Mouse (Mus musculus): ENCODE data around the gene Gns. TPM values are rescaled to one million over a fixed set of nuclear protein-coding genes. Genes with fewer than 3 reads are reported as not detected.

The Gns gene
- polyA plus RNA-seq, 1 experiment from 2014 or later = 35.6 TPM

- Histone ChIP-seq H3K4me3 (no peak overlapping the region), H3K36me3 (peaks cover 77% of the 10 kb centered on the region), H3K27me3 (ENCODE audit: low read depth, poor library complexity, severe bottlenecking) (no peaks in the 10 kb centered on the region), H3K4me1 (peaks cover 3% of the 10 kb centered on the region; the same call in 1 of the 2 replicates), H3K9me3 (replicated peaks) (no peaks in the 10 kb centered on the region), H3K27ac (no peak overlapping the region)
- DNase-seq (ENCODE audit: low spot score) = no peak
- WGBS = 90% methylated on average over 18 of the region's 18 CpGs
Measured at GRCm38 (mm10) chr10:121394789-121395325, 30.0 kb downstream of the Gns start.

DNA sequence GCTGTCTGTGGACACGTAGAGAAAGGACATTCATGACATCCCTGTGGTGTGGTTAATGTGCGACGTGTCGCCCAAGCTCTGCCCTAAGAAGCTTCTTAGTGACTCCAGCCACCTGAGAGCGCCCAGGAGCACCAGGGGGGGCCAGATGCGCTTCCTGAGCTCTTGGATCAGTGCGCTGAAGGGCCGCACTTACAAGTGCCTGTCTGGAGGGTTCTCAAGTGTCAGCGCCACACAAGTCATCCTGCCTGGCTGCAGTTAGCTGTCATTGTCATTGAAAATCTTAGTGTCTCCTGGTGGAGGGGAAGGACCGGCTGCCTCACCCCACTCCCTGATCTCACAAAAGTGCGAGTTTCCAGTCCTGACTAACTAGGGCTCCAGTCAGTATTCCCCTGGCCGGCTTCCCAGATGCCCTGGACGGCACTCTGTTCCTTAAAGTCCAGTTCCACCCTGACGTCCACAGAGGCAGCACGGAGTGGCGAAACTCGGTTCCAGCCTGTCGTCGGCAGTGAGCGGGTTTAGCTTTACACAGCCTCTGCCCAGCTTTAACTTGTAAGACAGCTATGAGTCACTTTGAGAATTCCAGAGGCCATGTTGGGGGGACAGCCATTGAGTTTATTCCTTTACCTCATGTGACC, 30.8 kb downstream of the Gns start:
- Histone ChIP-seq H3K27me3 (ENCODE audit: low read depth, poor library complexity, severe bottlenecking) (no peaks in the 10 kb centered on the region), H3K27ac (no peak overlapping the region; the same call in 1 of the 2 replicates), H3K4me3 (no peak overlapping the region), H3K9me3 (replicated peaks) (no peaks in the 10 kb centered on the region), H3K36me3 (peaks cover 69% of the 10 kb centered on the region), H3K4me1 (peaks cover 3% of the 10 kb centered on the region; the same call in 1 of the 2 replicates)
- DNase-seq (ENCODE audit: low spot score) = no peak
- WGBS = 87% methylated on average over 20 of the region's 20 CpGs

DNA sequence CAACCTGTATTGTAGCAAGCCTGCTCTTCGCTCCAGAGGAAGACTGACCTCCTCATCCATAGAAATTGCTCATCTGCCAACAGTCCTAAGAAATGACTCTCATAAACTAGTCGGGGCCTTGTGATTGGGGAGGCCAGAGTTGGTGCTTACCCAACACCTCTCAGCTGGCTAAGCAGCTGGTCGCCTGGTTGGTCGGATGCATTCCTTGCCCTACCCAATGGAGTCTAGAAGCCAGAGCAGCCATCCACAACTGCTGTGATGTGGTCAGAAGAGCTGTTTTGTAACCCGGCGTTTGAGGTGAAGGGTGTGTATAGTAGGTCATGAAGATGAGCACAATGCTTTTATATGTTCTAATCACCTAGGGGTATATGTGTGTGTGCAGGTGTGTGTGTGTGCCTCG, 33.7 kb downstream of the Gns start:
- peaks cover 43% of the 10 kb centered on the region for H3K36me3 ChIP-seq
- peaks cover 8% of the 10 kb centered on the region for H3K4me1 ChIP-seq
- H3K27me3 ChIP-seq (ENCODE audit: low read depth, poor library complexity, severe bottlenecking) = no peaks in the 10 kb centered on the region
- DNase-seq (ENCODE audit: low spot score) = no peak
- H3K4me3 ChIP-seq = no peak overlapping the region
- 91% methylated on average over 7 of the region's 7 CpGs for WGBS
- no peak overlapping the region for H3K27ac ChIP-seq
- no peaks in the 10 kb centered on the region for H3K9me3 ChIP-seq (replicated peaks)

GRCm38 (mm10) chr10:121401005-121401404, 36.1 kb downstream of the Gns start:
- 79% methylated on average over 7 of the region's 7 CpGs for WGBS
- Histone ChIP-seq H3K27me3 (ENCODE audit: low read depth, poor library complexity, severe bottlenecking) (no peaks in the 10 kb centered on the region), H3K9me3 (replicated peaks) (no peaks in the 10 kb centered on the region)

DNA sequence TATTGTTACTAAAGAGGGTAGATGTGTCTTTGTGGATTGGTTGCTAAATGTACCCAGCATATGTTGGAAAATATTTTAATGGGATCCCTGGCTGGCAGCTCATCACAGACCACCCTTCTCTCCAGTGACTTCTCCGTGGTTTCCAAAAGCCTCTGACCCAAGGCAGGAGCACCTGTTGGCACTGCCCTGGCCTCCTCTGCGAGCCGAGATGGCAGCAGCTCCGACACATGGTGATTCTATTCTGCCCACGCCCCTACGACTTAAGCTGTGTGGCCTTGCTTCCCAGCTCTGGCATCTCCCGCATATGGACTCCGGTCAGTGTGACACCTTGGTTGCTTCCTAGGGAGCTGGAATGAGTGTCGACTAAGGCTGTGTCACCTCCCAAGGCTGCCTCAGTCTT, 38.2 kb downstream of the Gns start:
- H3K4me3 ChIP-seq = no peak overlapping the region
- no peaks in the 10 kb centered on the region for H3K9me3 ChIP-seq (replicated peaks)
- H3K4me1 ChIP-seq = peaks cover 11% of the 10 kb centered on the region; the same call in 1 of the 2 replicates
- H3K27me3 ChIP-seq (ENCODE audit: low read depth, poor library complexity, severe bottlenecking) = no peaks in the 10 kb centered on the region
- 0 out of 2 replicates have a peak, but pooled peaks cover 4% of the 10 kb centered on the region for H3K36me3 ChIP-seq
- DNase-seq (ENCODE audit: low spot score) = no peak
- no peak overlapping the region for H3K27ac ChIP-seq
- 55% methylated on average over 9 of the region's 9 CpGs for WGBS

More at GRCm38 (mm10) chr10:121401005-121401404, 36.1 kb downstream of the Gns start:
- H3K4me1 ChIP-seq = peaks cover 11% of the 10 kb centered on the region; the same call in 1 of the 2 replicates
- H3K36me3 ChIP-seq = peaks cover 19% of the 10 kb centered on the region
- DNase-seq (ENCODE audit: low spot score) = no peak
- peak overlapping the region; percentile 53; the same call in 1 of the 2 replicates for H3K27ac ChIP-seq
- H3K4me3 ChIP-seq = no peak overlapping the region

GRCm38 (mm10) chr10:121403946-121404345, 39.1 kb downstream of the Gns start:
- Histone ChIP-seq H3K27ac (no peak overlapping the region), H3K36me3 (0 out of 2 replicates have a peak, but pooled peaks cover 4% of the 10 kb centered on the region), H3K4me3 (no peak overlapping the region), H3K9me3 (replicated peaks) (no peaks in the 10 kb centered on the region), H3K4me1 (peaks cover 11% of the 10 kb centered on the region; the same call in 1 of the 2 replicates), H3K27me3 (ENCODE audit: low read depth, poor library complexity, severe bottlenecking) (no peaks in the 10 kb centered on the region)
- DNase-seq (ENCODE audit: low spot score) = no peak
- WGBS = 49% methylated on average over 7 of the region's 9 CpGs

GRCm38 (mm10) chr10:121409717-121410116, 44.8 kb downstream of the Gns start:
- WGBS = 74% methylated on average over 7 of the region's 7 CpGs
- peak; percentile 58 for DNase-seq (ENCODE audit: low spot score)
- Histone ChIP-seq H3K36me3 (peaks cover 43% of the 10 kb centered on the region), H3K27me3 (ENCODE audit: low read depth, poor library complexity, severe bottlenecking) (no peaks in the 10 kb centered on the region), H3K4me3 (no peak overlapping the region), H3K9me3 (replicated peaks) (no peaks in the 10 kb centered on the region), H3K27ac (no peak overlapping the region; the same call in 1 of the 2 replicates), H3K4me1 (peaks cover 20% of the 10 kb centered on the region)

- Histone ChIP-seq H3K4me1 (peaks cover 23% of the 10 kb centered on the region), H3K27ac (no peak overlapping the region), H3K36me3 (peaks cover 65% of the 10 kb centered on the region), H3K4me3 (no peak overlapping the region), H3K9me3 (replicated peaks) (no peaks in the 10 kb centered on the region), H3K27me3 (ENCODE audit: low read depth, poor library complexity, severe bottlenecking) (no peaks in the 10 kb centered on the region)
- 78% methylated on average over 11 of the region's 11 CpGs for WGBS
- no peak for DNase-seq (ENCODE audit: low spot score)
Measured at GRCm38 (mm10) chr10:121411721-121412455, 47.0 kb downstream of the Gns start.

- DNase-seq (ENCODE audit: low spot score) = no peak
- WGBS = 90% methylated on average over 17 of the region's 17 CpGs
- Histone ChIP-seq H3K4me3 (no peak overlapping the region), H3K9me3 (replicated peaks) (no peaks in the 10 kb centered on the region), H3K27me3 (ENCODE audit: low read depth, poor library complexity, severe bottlenecking) (no peaks in the 10 kb centered on the region), H3K27ac (no peak overlapping the region), H3K4me1 (peaks cover 23% of the 10 kb centered on the region), H3K36me3 (peaks cover 65% of the 10 kb centered on the region)
Measured at GRCm38 (mm10) chr10:121412824-121413223, 47.9 kb downstream of the Gns start.

- Histone ChIP-seq H3K4me3 (no peak overlapping the region), H3K4me1 (peaks cover 28% of the 10 kb centered on the region), H3K36me3 (peaks cover 70% of the 10 kb centered on the region), H3K9me3 (replicated peaks) (no peaks in the 10 kb centered on the region), H3K27ac (0 out of 2 replicates have a peak overlapping the region, but pooled peaks have one; percentile 6), H3K27me3 (ENCODE audit: low read depth, poor library complexity, severe bottlenecking) (no peaks in the 10 kb centered on the region)
- no peak for DNase-seq (ENCODE audit: low spot score)
- 71% methylated on average over 13 of the region's 13 CpGs for WGBS
Measured at GRCm38 (mm10) chr10:121414127-121414526, 49.2 kb downstream of the Gns start.

DNA sequence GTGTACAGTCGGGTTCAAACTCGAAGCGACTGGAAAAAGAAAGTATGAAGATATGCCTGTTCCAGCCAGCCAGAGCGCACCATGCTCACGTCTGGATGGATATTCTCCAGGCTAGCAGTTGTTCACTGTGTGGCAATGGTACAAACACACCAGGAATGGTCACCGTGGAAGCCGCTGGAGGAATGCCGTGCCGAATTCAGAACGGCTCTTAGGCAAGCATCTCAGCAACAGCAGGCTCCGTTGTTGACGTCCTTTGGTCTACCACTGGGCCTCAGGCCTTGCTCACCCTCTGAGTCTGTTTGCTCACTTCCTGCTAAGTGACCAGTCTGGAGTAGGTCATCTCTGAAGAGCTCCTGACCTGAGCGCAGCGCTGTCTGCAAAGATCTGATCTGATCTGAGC, 53.9 kb downstream of the Gns start:
- DNase-seq (ENCODE audit: low spot score) = no peak
- Histone ChIP-seq H3K27ac (0 out of 2 replicates have a peak overlapping the region, but pooled peaks have one; percentile 15), H3K4me1 (peaks cover 51% of the 10 kb centered on the region), H3K27me3 (ENCODE audit: low read depth, poor library complexity, severe bottlenecking) (no peaks in the 10 kb centered on the region), H3K4me3 (no peak overlapping the region), H3K36me3 (peaks cover 35% of the 10 kb centered on the region), H3K9me3 (replicated peaks) (no peaks in the 10 kb centered on the region)
- WGBS = 89% methylated on average over 14 of the region's 14 CpGs

- 56% methylated on average over 22 of the region's 22 CpGs for WGBS
- Histone ChIP-seq H3K36me3 (peaks cover 26% of the 10 kb centered on the region), H3K4me3 (no peak overlapping the region), H3K27me3 (ENCODE audit: low read depth, poor library complexity, severe bottlenecking) (no peaks in the 10 kb centered on the region), H3K9me3 (replicated peaks) (no peaks in the 10 kb centered on the region), H3K27ac (peak overlapping the region; percentile 1; the same call in 1 of the 2 replicates), H3K4me1 (peaks cover 50% of the 10 kb centered on the region)
- no peak for DNase-seq (ENCODE audit: low spot score)
Measured at GRCm38 (mm10) chr10:121419640-121420470, 55.0 kb downstream of the Gns start.

All from limb, embryonic 10.5 days (tissue).